Mouse (Mus musculus): ENCODE data around the gene Sh3bgrl3.

DNA sequence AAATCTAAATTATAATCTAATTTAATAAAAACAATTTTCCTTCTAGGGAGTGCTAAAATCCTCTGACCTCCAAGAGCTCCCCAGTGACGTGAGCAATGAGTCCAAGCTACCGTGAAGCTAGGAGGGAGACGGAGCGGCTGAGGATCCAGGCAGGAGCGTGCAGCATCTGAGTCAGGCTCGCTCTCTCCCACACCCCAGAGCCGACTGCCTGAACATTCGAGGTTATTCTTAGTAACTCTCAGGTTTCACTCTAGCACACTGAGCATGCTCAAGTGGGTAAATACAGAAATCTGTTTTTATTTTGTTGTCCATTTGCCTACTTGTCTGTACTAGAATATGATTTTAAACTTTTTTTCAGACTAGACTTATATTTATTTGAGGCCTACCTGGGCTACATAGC lies 28.2 kb upstream of the Sh3bgrl3 start:
- TF ChIP-seq GATA1 (IDR thresholded peaks at IDR 0.05; ENCODE audit: low read length) (no peak), TAL1 (IDR thresholded peaks at IDR 0.05; ENCODE audit: low read length) (no peak)

Measured in erythroblast, embryonic 14.5 days (primary cell).